Mouse (Mus musculus) heart, embryonic 15.5 days (tissue): ENCODE data around the gene Acta1. TPM values are rescaled to one million over a fixed set of nuclear protein-coding genes. Genes with fewer than 3 reads are reported as not detected.

Source experiments
- ATAC-seq: fragments of 200-750 bp; cut with Nextera tagmentation; replicated peaks from 2 replicates; pipeline ENCODE4 v1.8.0; 2017; ENCODE audit warnings: low read depth, moderate TSS enrichment; ENCODE audit not compliant: insufficient number of reproducible peaks, insufficient read depth, low FRiP score
- H3K27ac ChIP-seq: fragments of 300-500 bp; sonication (generic); 2 replicates; pipeline ENCODE4 v1.5.1; 2015; ENCODE audit warnings: mild to moderate bottlenecking, inconsistent platforms
- H3K27me3 ChIP-seq: fragments of 300-500 bp; sonication (generic); 2 replicates; pipeline ENCODE4 v1.6.1; 2015; ENCODE audit warnings: inconsistent platforms
- H3K36me3 ChIP-seq: fragments of 300-500 bp; sonication (generic); 2 replicates; pipeline ENCODE4 v1.6.1; 2015; ENCODE audit warnings: mild to moderate bottlenecking, inconsistent platforms
- H3K4me1 ChIP-seq: fragments of 300-500 bp; sonication (generic); replicated peaks from 2 replicates; pipeline ENCODE4 v1.6.1; 2015; ENCODE audit warnings: inconsistent platforms
- H3K4me2 ChIP-seq: fragments of 300-500 bp; sonication (generic); 2 replicates; pipeline ENCODE4 v1.6.1; 2015; ENCODE audit warnings: inconsistent platforms, mild to moderate bottlenecking, moderate library complexity
- H3K4me3 ChIP-seq: fragments of 300-500 bp; sonication (generic); 2 replicates; pipeline ENCODE4 v1.5.1; 2015; ENCODE audit warnings: mild to moderate bottlenecking, inconsistent platforms
- H3K9ac ChIP-seq: fragments of 300-500 bp; sonication (generic); 2 replicates; pipeline ENCODE4 v1.6.1; 2015; ENCODE audit warnings: mild to moderate bottlenecking, inconsistent platforms
- H3K9me3 ChIP-seq: fragments of 300-500 bp; sonication (generic); replicated peaks from 2 replicates; pipeline ENCODE4 v1.6.1; 2016; ENCODE audit warnings: inconsistent platforms
- WGBS: fragments of 180-500 bp; shearing (Covaris S2); methylation state at CpG from one replicate; pipeline ENCODE4 v1.1.7; 2015; ENCODE audit warnings: mixed read lengths; 5-methylcytosine and 5-hydroxymethylcytosine counted together
- polyA plus RNA-seq: library from polyadenylated mRNA; unstranded; fragments of >200 nt; fragmentation: Nextera tagmentation; extraction: Ambion mirVana; gene quantifications from 2 replicates; pipeline ENCODE4 v1.2.1, GENCODE M21; 2015

Gene Acta1
- polyA plus RNA-seq, 1 experiment from 2014 or later, result 184 TPM

DNA sequence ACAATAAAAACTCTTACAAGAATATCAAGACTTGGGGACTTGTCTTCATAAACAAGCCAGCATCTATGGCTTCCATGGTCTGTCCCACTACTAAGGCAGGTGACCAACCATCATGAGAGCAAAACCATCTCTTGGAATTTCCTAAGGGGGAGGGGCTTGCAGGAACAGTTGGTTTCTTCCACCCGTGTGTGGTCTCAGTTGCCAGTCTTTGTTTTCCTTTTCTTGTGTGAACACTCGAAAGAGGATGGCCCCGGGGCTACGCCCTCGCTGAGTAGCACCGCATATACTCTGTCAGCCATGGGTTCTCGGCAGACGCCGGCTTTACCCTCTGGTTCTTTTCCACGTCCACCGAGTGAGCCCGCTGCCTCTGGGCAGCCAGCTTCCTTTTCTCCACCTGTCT lies 52.5 kb downstream of the Acta1 start:
- no peaks in the 10 kb centered on the region for H3K9me3 ChIP-seq
- 88% methylated on average over 12 of the region's 12 CpGs for WGBS
- no peak overlapping the region for H3K4me3 ChIP-seq

More for the DNA sequence above, 52.5 kb downstream of the Acta1 start:
- no peaks in the 10 kb centered on the region for H3K27me3 ChIP-seq
- H3K36me3 ChIP-seq, result no peaks in the 10 kb centered on the region
- no peak overlapping the region for H3K9ac ChIP-seq
- H3K4me1 ChIP-seq, result no peaks in the 10 kb centered on the region
- no peak for ATAC-seq
- no peak overlapping the region for H3K4me2 ChIP-seq
- no peak overlapping the region for H3K27ac ChIP-seq

Other genes starting within 250 kb of the Acta1 start
- 6.0 and 7.0 TPM in 2 replicates for gene Rhou, start 240.8 kb downstream of the Acta1 start, polyA plus RNA-seq
- 26.9 and 32.1 TPM in 2 replicates for gene Rab4a, start 88.8 kb downstream of the Acta1 start, polyA plus RNA-seq
- 2.2 and 2.9 TPM in 2 replicates for gene Ccsap, start 34.5 kb downstream of the Acta1 start, polyA plus RNA-seq
- 21.1 and 25.4 TPM in 2 replicates for gene Nup133, start 54.5 kb upstream of the Acta1 start, polyA plus RNA-seq
- 17.1 and 20.6 TPM in 2 replicates for gene Abcb10, start 88.4 kb upstream of the Acta1 start, polyA plus RNA-seq
- gene Taf5l, start 126.6 kb upstream of the Acta1 start, polyA plus RNA-seq, result 20.3 and 28.9 TPM in 2 replicates
- gene Urb2, start 126.8 kb upstream of the Acta1 start, polyA plus RNA-seq, result 2.3 and 3.5 TPM in 2 replicates